Mouse (Mus musculus): Measurements from ENCODE around the gene Tmbim4. TPM values are rescaled to one million over a fixed set of nuclear protein-coding genes. Genes with fewer than 3 reads are reported as not detected.

The Tmbim4 gene
- total and polyA plus RNA-seq, 3 experiments: 91.9 to 194 (median 112) TPM

DNA sequence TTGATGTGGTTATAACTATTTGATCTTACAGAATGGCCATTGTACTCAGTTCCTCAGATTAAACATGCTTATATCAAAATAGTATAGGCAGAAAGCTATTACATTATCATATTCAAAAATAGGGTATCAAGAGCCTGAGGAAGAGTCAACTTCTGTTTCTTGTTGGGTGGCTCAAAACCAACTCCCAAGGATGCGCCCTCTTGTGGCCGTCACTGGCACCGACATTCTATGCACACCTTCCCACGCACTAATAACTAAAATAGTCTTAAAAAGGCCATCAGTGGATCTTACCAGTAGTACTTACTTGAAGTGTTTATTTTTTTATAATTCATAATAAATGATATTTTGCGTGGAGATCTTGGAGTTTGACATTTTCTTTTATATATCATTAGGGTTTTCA, 30.3 kb downstream of the Tmbim4 start:
- no peak overlapping the region for H3K4me3 ChIP-seq
- no peak overlapping the region for H3K9ac ChIP-seq (ENCODE audit: low read depth, low read length)
- WGBS: 29% methylated on average over 5 of the region's 5 CpGs
- peaks cover 4% of the 10 kb centered on the region for H3K4me1 ChIP-seq (ENCODE audit: control insufficient read depth, insufficient read depth, low read length)
- intact Hi-C loops (cut with DNase I): no loop called here
- H3K79me2 ChIP-seq (replicated peaks; ENCODE audit: control insufficient read depth, insufficient read depth, low read length): no peaks in the 10 kb centered on the region
- peak; percentile 55 to 76 for DNase-seq
- no peak overlapping the region for H3K27ac ChIP-seq
- peak; percentile 90 for TF ChIP-seq CTCF (IDR thresholded peaks at IDR 0.05)
- no peak for TF ChIP-seq EP300 (IDR thresholded peaks at IDR 0.05; ENCODE audit: insufficient read depth, low read depth, low read length)
- TF ChIP-seq POLR2A (IDR thresholded peaks at IDR 0.05; ENCODE audit: insufficient read depth, low read depth, low read length): no peak
- no peaks in the 10 kb centered on the region for H3K27me3 ChIP-seq (ENCODE audit: control insufficient read depth, insufficient read depth, low read length)
- no peaks in the 10 kb centered on the region for H3K36me3 ChIP-seq (ENCODE audit: control insufficient read depth, insufficient read depth, low read length)

DNA sequence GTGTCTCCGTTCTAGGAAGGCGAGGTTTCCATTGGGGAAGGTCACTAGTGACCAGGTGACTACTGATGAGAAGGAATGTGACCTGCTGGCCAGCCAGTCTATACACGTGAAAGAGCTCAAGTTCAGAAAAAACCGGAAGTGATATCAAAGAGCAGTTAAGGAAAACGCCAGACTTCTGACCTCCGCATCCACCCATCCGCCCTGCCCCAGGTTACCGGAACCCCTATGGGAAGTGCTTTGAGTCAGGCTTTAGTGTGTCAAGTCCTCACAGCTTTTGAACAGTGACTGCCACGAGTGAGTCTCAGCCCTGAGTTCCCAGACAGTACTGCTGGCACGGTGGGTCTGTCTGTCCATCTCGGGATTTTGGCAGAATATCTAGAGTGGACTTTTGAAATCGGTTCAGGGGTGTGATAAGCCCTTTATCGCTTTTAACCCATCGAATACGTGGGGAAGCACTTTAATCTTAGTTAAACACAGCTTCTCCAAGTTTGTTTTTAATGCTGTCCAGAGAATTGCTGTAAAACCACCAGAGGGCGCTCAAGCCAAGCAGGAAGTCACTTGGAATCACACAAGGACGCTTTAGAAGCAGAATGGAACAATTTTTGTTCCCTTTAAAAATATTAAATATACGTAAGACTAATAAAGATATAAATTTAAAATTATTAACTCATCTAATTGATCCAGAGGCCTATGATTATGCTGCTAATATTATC, 32.4 kb downstream of the Tmbim4 start:
- Histone ChIP-seq H3K4me1 (ENCODE audit: control insufficient read depth, insufficient read depth, low read length) (peaks cover 2% of the 10 kb centered on the region), H3K27ac (peak overlapping the region; percentile 9; the same call in 1 of the 2 replicates), H3K9ac (ENCODE audit: low read depth, low read length) (peak overlapping the region; percentile 47), H3K36me3 (ENCODE audit: control insufficient read depth, insufficient read depth, low read length) (no peaks in the 10 kb centered on the region), H3K27me3 (ENCODE audit: control insufficient read depth, insufficient read depth, low read length) (no peaks in the 10 kb centered on the region), H3K4me3 (peak overlapping the region; percentile 22; the same call in 1 of the 2 replicates), H3K79me2 (replicated peaks; ENCODE audit: control insufficient read depth, insufficient read depth, low read length) (no peaks in the 10 kb centered on the region)
- intact Hi-C loops (cut with DNase I): no loop called here
- 19% methylated on average over 18 of the region's 18 CpGs for WGBS
- DNase-seq: peak; percentile 48 to 56
- TF ChIP-seq EP300 (IDR thresholded peaks at IDR 0.05; ENCODE audit: insufficient read depth, low read depth, low read length): no peak
- TF ChIP-seq POLR2A (IDR thresholded peaks at IDR 0.05; ENCODE audit: insufficient read depth, low read depth, low read length): no peak
- peak; percentile 90 for TF ChIP-seq CTCF (IDR thresholded peaks at IDR 0.05)

DNA sequence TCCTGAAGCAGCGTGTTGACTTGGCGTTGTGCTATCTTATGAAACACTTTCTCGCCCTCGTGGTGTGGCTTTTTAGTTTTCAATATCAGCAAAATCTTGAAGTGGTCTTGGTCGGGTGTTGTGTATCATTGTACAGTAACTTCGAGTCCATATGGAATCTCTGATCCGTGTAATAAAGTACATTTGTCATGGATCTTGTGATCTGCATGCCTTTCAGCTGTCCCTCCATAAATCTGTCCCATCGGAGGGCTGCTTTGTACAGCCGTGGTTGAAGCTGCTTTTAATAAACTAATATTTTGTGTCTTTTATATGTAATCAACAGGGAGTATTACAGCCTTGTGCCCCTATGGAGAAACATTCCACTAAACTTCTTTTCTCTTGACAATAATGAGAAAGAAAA, 35.5 kb downstream of the Tmbim4 start:
- Histone ChIP-seq H3K27ac (no peak overlapping the region), H3K4me1 (ENCODE audit: control insufficient read depth, insufficient read depth, low read length) (peaks cover 2% of the 10 kb centered on the region), H3K36me3 (ENCODE audit: control insufficient read depth, insufficient read depth, low read length) (no peaks in the 10 kb centered on the region), H3K9ac (ENCODE audit: low read depth, low read length) (no peak overlapping the region), H3K27me3 (ENCODE audit: control insufficient read depth, insufficient read depth, low read length) (no peaks in the 10 kb centered on the region), H3K79me2 (replicated peaks; ENCODE audit: control insufficient read depth, insufficient read depth, low read length) (no peaks in the 10 kb centered on the region), H3K4me3 (no peak overlapping the region)
- no peak for DNase-seq
- intact Hi-C loops (cut with DNase I): no loop called here
- 78% methylated on average over 9 of the region's 9 CpGs for WGBS
- TF ChIP-seq EP300 (IDR thresholded peaks at IDR 0.05; ENCODE audit: insufficient read depth, low read depth, low read length) (no peak), CTCF (IDR thresholded peaks at IDR 0.05) (no peak), POLR2A (IDR thresholded peaks at IDR 0.05; ENCODE audit: insufficient read depth, low read depth, low read length) (no peak)

DNA sequence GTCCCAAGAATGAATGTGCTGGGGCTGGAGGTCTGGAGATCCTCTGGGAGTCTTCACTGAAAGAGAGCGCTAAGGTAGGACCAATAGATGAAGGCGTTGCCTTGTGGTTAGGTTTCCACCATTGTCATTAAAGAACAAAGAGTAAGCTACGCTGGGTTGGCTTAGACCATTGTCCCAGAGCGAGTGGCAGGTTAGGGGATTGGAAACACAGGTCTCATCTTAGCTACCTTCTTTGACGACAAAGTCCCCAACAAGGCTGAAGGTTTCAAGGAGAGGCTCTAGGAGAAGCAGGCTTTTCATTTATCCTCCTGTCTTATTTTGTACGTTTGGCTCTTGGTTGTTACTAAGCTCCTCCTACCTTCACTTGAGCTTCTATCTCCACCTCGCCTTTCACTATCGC, 36.9 kb downstream of the Tmbim4 start:
- H3K4me3 ChIP-seq: no peak overlapping the region
- 86% methylated on average over 8 of the region's 8 CpGs for WGBS
- H3K79me2 ChIP-seq (replicated peaks; ENCODE audit: control insufficient read depth, insufficient read depth, low read length): no peaks in the 10 kb centered on the region
- peaks cover 2% of the 10 kb centered on the region for H3K4me1 ChIP-seq (ENCODE audit: control insufficient read depth, insufficient read depth, low read length)
- TF ChIP-seq POLR2A (IDR thresholded peaks at IDR 0.05; ENCODE audit: insufficient read depth, low read depth, low read length) (no peak), CTCF (IDR thresholded peaks at IDR 0.05) (no peak), EP300 (IDR thresholded peaks at IDR 0.05; ENCODE audit: insufficient read depth, low read depth, low read length) (no peak)
- H3K9ac ChIP-seq (ENCODE audit: low read depth, low read length): no peak overlapping the region
- intact Hi-C loops (cut with DNase I): no loop called here
- H3K36me3 ChIP-seq (ENCODE audit: control insufficient read depth, insufficient read depth, low read length): no peaks in the 10 kb centered on the region
- no peaks in the 10 kb centered on the region for H3K27me3 ChIP-seq (ENCODE audit: control insufficient read depth, insufficient read depth, low read length)
- H3K27ac ChIP-seq: no peak overlapping the region
- DNase-seq: no peak

DNA sequence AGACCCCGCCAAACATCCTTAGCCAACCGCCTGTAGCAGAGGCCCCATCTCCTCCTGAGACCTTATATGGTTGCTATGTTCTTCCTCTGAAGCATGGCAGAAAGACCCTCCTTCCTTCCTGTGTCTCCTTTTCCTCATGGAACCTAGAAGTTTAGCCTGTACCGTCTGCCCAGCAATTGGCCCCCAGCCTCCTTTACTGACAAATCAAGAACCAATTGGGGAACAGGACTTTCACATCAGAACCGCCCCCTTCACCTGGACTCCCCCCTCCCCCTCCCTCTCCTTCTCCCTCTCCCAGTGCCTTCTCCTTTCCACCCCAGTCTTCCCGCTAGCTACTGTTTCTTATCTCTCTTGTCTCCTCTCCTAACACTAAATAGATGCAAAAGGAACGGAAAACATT, 38.1 kb downstream of the Tmbim4 start:
- intact Hi-C loops (cut with DNase I): no loop called here
- no peaks in the 10 kb centered on the region for H3K27me3 ChIP-seq (ENCODE audit: control insufficient read depth, insufficient read depth, low read length)
- 41% methylated on average over 6 of the region's 6 CpGs for WGBS

DNA sequence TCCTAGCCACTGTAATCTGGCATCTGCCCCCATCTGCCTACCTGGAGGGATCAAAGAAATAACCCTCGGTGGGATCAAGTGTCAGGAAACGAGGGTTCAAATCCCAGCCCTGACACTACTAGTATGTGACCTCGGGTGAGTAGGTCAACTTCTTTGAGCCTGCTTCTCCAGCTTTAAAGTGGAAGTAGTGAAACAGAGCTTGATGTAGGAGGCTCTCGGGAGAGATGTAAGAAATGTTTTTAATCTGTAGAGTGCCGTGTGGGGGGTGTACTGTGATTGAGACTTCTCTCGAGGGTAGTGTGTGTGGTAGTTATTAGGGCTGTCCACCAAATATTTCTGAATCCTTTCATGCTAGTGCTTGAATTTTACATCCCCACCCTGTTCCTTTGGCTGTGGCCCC, 41.0 kb downstream of the Tmbim4 start:
- WGBS: 58% methylated on average over 6 of the region's 6 CpGs
- no peak for DNase-seq
- Histone ChIP-seq H3K9ac (ENCODE audit: low read depth, low read length) (no peak overlapping the region), H3K36me3 (ENCODE audit: control insufficient read depth, insufficient read depth, low read length) (no peaks in the 10 kb centered on the region), H3K27ac (no peak overlapping the region), H3K79me2 (replicated peaks; ENCODE audit: control insufficient read depth, insufficient read depth, low read length) (no peaks in the 10 kb centered on the region), H3K27me3 (ENCODE audit: control insufficient read depth, insufficient read depth, low read length) (no peaks in the 10 kb centered on the region), H3K4me1 (ENCODE audit: control insufficient read depth, insufficient read depth, low read length) (no peaks in the 10 kb centered on the region), H3K4me3 (no peak overlapping the region)
- intact Hi-C loops (cut with DNase I): loop anchor here (10.0 kb wide), 1 partner anchor 1012 kb away; no protein-coding TSS in a partner anchor
- no peak for TF ChIP-seq EP300 (IDR thresholded peaks at IDR 0.05; ENCODE audit: insufficient read depth, low read depth, low read length)
- no peak for TF ChIP-seq POLR2A (IDR thresholded peaks at IDR 0.05; ENCODE audit: insufficient read depth, low read depth, low read length)
- TF ChIP-seq CTCF (IDR thresholded peaks at IDR 0.05): no peak

More for the DNA sequence above, 38.1 kb downstream of the Tmbim4 start:
- Histone ChIP-seq H3K9ac (ENCODE audit: low read depth, low read length) (no peak overlapping the region), H3K36me3 (ENCODE audit: control insufficient read depth, insufficient read depth, low read length) (no peaks in the 10 kb centered on the region), H3K4me1 (ENCODE audit: control insufficient read depth, insufficient read depth, low read length) (no peaks in the 10 kb centered on the region), H3K79me2 (replicated peaks; ENCODE audit: control insufficient read depth, insufficient read depth, low read length) (no peaks in the 10 kb centered on the region), H3K27ac (no peak overlapping the region), H3K4me3 (no peak overlapping the region)
- TF ChIP-seq EP300 (IDR thresholded peaks at IDR 0.05; ENCODE audit: insufficient read depth, low read depth, low read length) (no peak), CTCF (IDR thresholded peaks at IDR 0.05) (no peak), POLR2A (IDR thresholded peaks at IDR 0.05; ENCODE audit: insufficient read depth, low read depth, low read length) (no peak)
- no peak for DNase-seq
